Mouse (Mus musculus): Measurements from ENCODE around the gene Inpp5b.

DNA sequence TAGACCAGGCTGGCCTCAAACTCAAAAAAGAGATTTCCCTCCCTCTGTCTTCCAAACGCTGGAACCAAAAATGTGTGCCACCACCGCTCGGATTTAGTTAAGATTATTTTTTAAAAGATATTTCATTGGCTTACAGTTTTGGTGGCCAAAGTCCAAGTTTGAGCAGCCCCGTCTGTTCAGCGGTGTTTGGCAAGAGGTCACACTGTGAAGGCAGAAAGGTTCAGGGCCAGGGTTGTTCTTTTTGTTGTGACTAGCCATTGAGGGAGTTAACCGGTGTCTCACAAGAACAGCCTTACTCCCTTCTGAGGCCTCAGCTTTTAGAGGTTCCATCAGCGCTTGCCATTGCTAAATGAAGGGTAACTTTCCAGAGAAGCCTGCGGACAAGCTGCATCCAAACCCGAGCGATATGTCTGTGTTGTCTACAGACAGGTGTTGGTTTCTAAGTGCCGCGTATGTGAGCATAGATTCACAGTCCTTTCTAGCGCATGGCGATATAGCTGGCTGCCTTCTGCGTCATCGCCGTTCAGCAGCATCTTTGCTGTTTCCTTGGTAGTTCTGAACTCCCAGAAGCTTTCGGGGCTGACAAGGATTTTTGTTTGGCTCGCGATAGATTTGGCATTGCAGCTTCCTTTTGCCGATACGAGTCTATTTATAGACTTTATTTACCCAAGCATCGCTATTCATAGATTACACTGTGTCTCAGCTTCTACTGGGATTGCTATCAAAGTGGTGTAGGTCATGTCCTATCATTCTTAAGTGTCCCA, 24.3 kb downstream of the Inpp5b start:
- TF ChIP-seq CTCF (IDR thresholded peaks at IDR 0.05; ENCODE audit: low read depth, low read length), result no peak
- no peak for TF ChIP-seq POLR2AphosphoS5 (IDR thresholded peaks at IDR 0.05; ENCODE audit: insufficient replicate concordance, low read depth, low read length)
- no peak for TF ChIP-seq GATA1 (IDR thresholded peaks at IDR 0.05; ENCODE audit: borderline replicate concordance, low read length)
- no peak for TF ChIP-seq TAL1 (conservative IDR thresholded peaks at IDR 0.05; ENCODE audit: low read depth, low read length)
